Mouse (Mus musculus): ENCODE measurements around the gene Myo18a.
A peak's percentile ranks its signal among the peaks of the same experiment; 100 is the strongest.
"Not testable (repeated sequence)": the region's sequence is repeated elsewhere in the genome, so short reads cannot be mapped to it uniquely, and the experiment has no call there.

Gene Myo18a

GRCm38 (mm10) chr11:77762783-77763672 is at the start of gene Myo18a:
TSS of gene Myo18a (plus strand) at chr11:77763246.
- DNase-seq (ENCODE audit: low spot score) = peak; percentile 50

GRCm38 (mm10) chr11:77713736-77714135 is 49.3 kb upstream of the Myo18a start:
- no peak for DNase-seq (ENCODE audit: low spot score)

GRCm38 (mm10) chr11:77719055-77719454 is 44.0 kb upstream of the Myo18a start:
- no peak for DNase-seq (ENCODE audit: low spot score)

- no peak for DNase-seq (ENCODE audit: low spot score)
Measured at GRCm38 (mm10) chr11:77721389-77721788, 41.7 kb upstream of the Myo18a start.

- no peak for DNase-seq (ENCODE audit: low spot score)
Measured at GRCm38 (mm10) chr11:77724766-77725165, 38.3 kb upstream of the Myo18a start.

- no peak for DNase-seq (ENCODE audit: low spot score)
Measured at GRCm38 (mm10) chr11:77725183-77725582, 37.9 kb upstream of the Myo18a start, which contains the start of gene Cryba1. TSS of gene Cryba1 (minus strand) at chr11:77725283.

- no peak for DNase-seq (ENCODE audit: low spot score)
Measured at GRCm38 (mm10) chr11:77728587-77728986, 34.5 kb upstream of the Myo18a start.

- DNase-seq (ENCODE audit: low spot score) = peak; percentile 80
Measured at GRCm38 (mm10) chr11:77737289-77737688, 25.8 kb upstream of the Myo18a start.

- no peak for DNase-seq (ENCODE audit: low spot score)
Measured at GRCm38 (mm10) chr11:77738555-77738954, 24.5 kb upstream of the Myo18a start.

- no peak for DNase-seq (ENCODE audit: low spot score)
Measured at GRCm38 (mm10) chr11:77743966-77744365, 19.1 kb upstream of the Myo18a start.

GRCm38 (mm10) chr11:77746652-77747051 is 16.4 kb upstream of the Myo18a start:
- no peak for DNase-seq (ENCODE audit: low spot score)

GRCm38 (mm10) chr11:77747103-77747502 is 15.9 kb upstream of the Myo18a start:
- DNase-seq (ENCODE audit: low spot score) = not testable (repeated sequence)

- DNase-seq (ENCODE audit: low spot score) = no peak
Measured at GRCm38 (mm10) chr11:77748996-77749395, 14.1 kb upstream of the Myo18a start.

GRCm38 (mm10) chr11:77752525-77752924 is 10.5 kb upstream of the Myo18a start:
- no peak for DNase-seq (ENCODE audit: low spot score)

- DNase-seq (ENCODE audit: low spot score) = no peak
Measured at GRCm38 (mm10) chr11:77753469-77753868, 9.6 kb upstream of the Myo18a start.

GRCm38 (mm10) chr11:77760031-77760430 is 3.0 kb upstream of the Myo18a start:
- DNase-seq (ENCODE audit: low spot score) = no peak

- DNase-seq (ENCODE audit: low spot score) = no peak
Measured at GRCm38 (mm10) chr11:77763673-77764340, 761 bp downstream of the Myo18a start.

GRCm38 (mm10) chr11:77764694-77765458 is 1.8 kb downstream of the Myo18a start:
- DNase-seq (ENCODE audit: low spot score) = no peak

- no peak for DNase-seq (ENCODE audit: low spot score)
Measured at GRCm38 (mm10) chr11:77765459-77765777, 2.4 kb downstream of the Myo18a start.

- no peak for DNase-seq (ENCODE audit: low spot score)
Measured at GRCm38 (mm10) chr11:77766351-77767001, 3.4 kb downstream of the Myo18a start.

- no peak for DNase-seq (ENCODE audit: low spot score)
Measured at GRCm38 (mm10) chr11:77769496-77769895, 6.5 kb downstream of the Myo18a start.

GRCm38 (mm10) chr11:77770346-77770745 is 7.3 kb downstream of the Myo18a start:
- DNase-seq (ENCODE audit: low spot score) = no peak
